Mouse (Mus musculus) intestine, postnatal 0 days (tissue): ENCODE measurements at regions not wholly inside any gene's neighbourhood (a gene's known extent, or its start where the extent isn't known, plus 50 kb on each side); places are given as distances from the start of the nearest gene placed in this dataset.
A peak's percentile ranks its signal among the peaks of the same experiment; 100 is the strongest.

Experiments used
- ATAC-seq: fragments of 200-750 bp; cut with Nextera tagmentation; 2 replicates; pipeline ENCODE4 v1.8.0; 2017; ENCODE audit warnings: mild to moderate bottlenecking, moderate TSS enrichment, moderate library complexity
- H3K27ac ChIP-seq: fragments of 300-500 bp; sonication (generic); 2 replicates; pipeline ENCODE4 v1.5.1; 2014; ENCODE audit warnings: mild to moderate bottlenecking, low read depth, low read length, moderate library complexity
- H3K27me3 ChIP-seq: fragments of 300-500 bp; sonication (generic); replicated peaks from 2 replicates; pipeline ENCODE4 v1.6.1; 2014; ENCODE audit warnings: low read length, mixed read lengths; ENCODE audit not compliant: control insufficient read depth, insufficient read depth
- H3K36me3 ChIP-seq: fragments of 300-500 bp; sonication (generic); 2 replicates; pipeline ENCODE4 v1.6.1; 2014; ENCODE audit warnings: mild to moderate bottlenecking, moderate library complexity; ENCODE audit not compliant: control insufficient read depth, insufficient read depth
- H3K4me1 ChIP-seq: fragments of 300-500 bp; sonication (generic); replicated peaks from 2 replicates; pipeline ENCODE4 v1.6.1; 2014; ENCODE audit warnings: antibody characterized with exemption, low read length, mixed read lengths; ENCODE audit not compliant: control insufficient read depth, insufficient read depth
- H3K4me2 ChIP-seq: fragments of 300-500 bp; sonication (generic); replicated peaks from 2 replicates; pipeline ENCODE4 v1.6.1; 2014; ENCODE audit warnings: low read depth, mild to moderate bottlenecking, moderate library complexity
- H3K4me3 ChIP-seq: fragments of 300-500 bp; sonication (generic); 2 replicates; pipeline ENCODE4 v1.5.1; 2014; ENCODE audit warnings: low read depth, low read length
- H3K9ac ChIP-seq: fragments of 300-500 bp; sonication (generic); 2 replicates; pipeline ENCODE4 v1.6.1; 2014; ENCODE audit warnings: mild to moderate bottlenecking, low read depth, low read length
- H3K9me3 ChIP-seq: fragments of 300-500 bp; sonication (generic); 2 replicates; pipeline ENCODE4 v1.6.1; 2016; ENCODE audit warnings: mixed run types; ENCODE audit not compliant: control insufficient read depth
- CTCF ChIP-seq: sonication (generic); IDR thresholded peaks from 2 replicates; pipeline ENCODE4 v1.5.1; 2016; ENCODE audit warnings: low read depth, mild to moderate bottlenecking, control low read depth, antibody characterized with exemption, moderate library complexity
- WGBS: fragments of 180-500 bp; shearing (Covaris S2); extraction: QIAGEN DNeasy Blood & Tissue Kit; methylation state at CpG from one replicate; pipeline ENCODE4 v1.1.7; 2014; 5-methylcytosine and 5-hydroxymethylcytosine counted together

DNA sequence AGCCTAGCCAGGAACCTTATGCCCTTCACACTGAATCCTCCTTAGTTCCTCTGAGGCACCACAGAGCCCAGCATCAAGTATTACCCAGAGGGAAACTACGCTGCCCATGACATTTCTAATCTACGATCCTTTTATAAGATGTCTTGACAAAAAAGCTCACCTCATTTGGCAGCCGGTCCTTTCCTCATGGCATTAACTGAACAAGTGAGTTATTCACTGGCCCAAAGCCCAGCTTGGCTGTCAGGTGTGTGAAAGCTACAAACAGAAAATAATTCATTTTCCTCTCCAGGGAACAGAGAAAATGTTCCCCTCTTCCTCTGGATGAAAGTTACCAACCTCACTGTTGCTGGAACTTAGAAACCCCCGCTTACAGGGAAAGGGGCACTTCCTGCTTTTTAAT lies 135.7 kb upstream of the Npy start:
- WGBS = 78% methylated on average over 4 of the region's 4 CpGs
- H3K4me2 ChIP-seq = no peak overlapping the region
- TF ChIP-seq CTCF = no peak

DNA sequence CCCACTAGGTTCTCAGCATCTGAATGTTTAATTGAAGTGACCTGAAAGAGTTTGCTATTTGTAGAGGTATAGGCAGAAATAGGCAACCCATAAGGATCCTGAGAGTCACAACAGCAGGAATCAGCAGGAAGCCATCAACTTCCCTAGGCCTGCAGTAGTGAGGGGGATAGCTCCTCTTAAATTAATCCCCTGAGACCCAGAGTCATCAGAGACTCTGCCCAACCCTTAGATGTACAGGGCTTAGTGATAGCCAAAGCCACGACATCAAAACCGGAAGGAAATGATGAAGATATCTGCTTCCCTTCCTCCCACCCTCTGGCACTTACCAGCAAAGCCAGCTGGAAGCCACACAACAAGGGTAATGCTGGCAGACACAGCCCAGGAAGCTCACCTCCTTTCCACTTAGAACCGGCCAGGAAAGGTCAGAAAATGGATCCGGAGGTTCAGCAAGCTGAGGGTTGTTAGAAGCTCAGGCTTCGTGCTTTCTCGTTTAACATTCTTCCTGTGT lies 130.4 kb upstream of the Npy start:
- Histone ChIP-seq H3K4me3 (no peak overlapping the region), H3K9ac (no peak overlapping the region), H3K4me2 (no peak overlapping the region), H3K36me3 (no peaks in the 10 kb centered on the region), H3K4me1 (no peaks in the 10 kb centered on the region), H3K27me3 (no peaks in the 10 kb centered on the region), H3K27ac (no peak overlapping the region), H3K9me3 (no peaks in the 10 kb centered on the region)
- TF ChIP-seq CTCF = no peak
- ATAC-seq = no peak
- 41% methylated on average over 6 of the region's 6 CpGs for WGBS

More for the DNA sequence above, 135.7 kb upstream of the Npy start:
- no peaks in the 10 kb centered on the region for H3K9me3 ChIP-seq
- H3K4me1 ChIP-seq = no peaks in the 10 kb centered on the region
- no peak overlapping the region for H3K4me3 ChIP-seq
- no peaks in the 10 kb centered on the region for H3K36me3 ChIP-seq
- no peak overlapping the region for H3K27ac ChIP-seq
- H3K9ac ChIP-seq = no peak overlapping the region
- H3K27me3 ChIP-seq = no peaks in the 10 kb centered on the region
- no peak for ATAC-seq

DNA sequence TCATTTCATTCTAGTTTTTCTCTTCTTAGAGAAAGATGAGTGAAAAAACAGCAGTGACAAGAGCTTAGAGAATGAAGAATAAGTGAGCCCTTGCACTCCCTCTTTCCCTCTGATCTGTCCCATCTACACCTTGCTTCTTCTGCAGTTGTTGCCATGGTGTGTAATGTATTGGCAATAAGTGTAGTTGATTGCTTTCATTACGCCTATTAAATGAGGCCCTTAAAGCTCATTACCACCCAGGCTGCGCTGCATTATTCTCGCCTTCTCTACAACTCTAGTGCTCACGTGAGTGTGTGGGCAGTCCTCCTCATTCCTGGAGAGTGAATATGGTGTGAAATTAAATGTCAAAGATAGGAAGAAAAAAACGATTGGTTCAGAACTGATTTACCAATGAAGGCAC lies 127.7 kb upstream of the Npy start:
- Histone ChIP-seq H3K9ac (no peak overlapping the region), H3K4me2 (no peak overlapping the region), H3K36me3 (no peaks in the 10 kb centered on the region), H3K9me3 (no peaks in the 10 kb centered on the region), H3K4me3 (no peak overlapping the region), H3K27ac (no peak overlapping the region), H3K27me3 (no peaks in the 10 kb centered on the region), H3K4me1 (no peaks in the 10 kb centered on the region)
- no peak for TF ChIP-seq CTCF
- ATAC-seq = no peak
- WGBS = 70% methylated on average over 5 of the region's 5 CpGs

DNA sequence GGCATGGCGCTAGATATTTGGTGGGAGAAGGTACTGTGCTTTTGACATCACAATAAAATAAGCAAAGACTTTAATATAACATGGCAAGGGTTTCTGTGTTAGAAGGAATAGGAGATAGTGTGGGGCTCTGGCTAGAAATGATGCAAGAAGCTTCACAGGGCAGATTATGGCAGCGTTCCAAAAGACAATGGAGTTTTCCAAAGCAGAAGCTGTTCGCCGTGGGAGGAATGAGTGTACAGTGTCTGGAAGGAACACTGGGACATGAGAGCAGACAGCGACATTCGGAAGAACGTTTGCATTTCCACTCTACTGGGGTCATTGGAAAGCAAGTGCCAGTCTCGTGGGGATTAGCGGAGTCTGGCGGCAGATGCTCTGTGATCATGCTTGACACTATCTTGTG lies 125.5 kb upstream of the Npy start:
- no peak overlapping the region for H3K4me3 ChIP-seq
- no peak overlapping the region for H3K4me2 ChIP-seq
- no peak for TF ChIP-seq CTCF
- WGBS = 82% methylated on average over 10 of the region's 10 CpGs
- no peaks in the 10 kb centered on the region for H3K36me3 ChIP-seq
- no peak for ATAC-seq
- H3K27ac ChIP-seq = no peak overlapping the region
- no peaks in the 10 kb centered on the region for H3K27me3 ChIP-seq
- no peak overlapping the region for H3K9ac ChIP-seq
- no peaks in the 10 kb centered on the region for H3K4me1 ChIP-seq
- no peaks in the 10 kb centered on the region for H3K9me3 ChIP-seq

DNA sequence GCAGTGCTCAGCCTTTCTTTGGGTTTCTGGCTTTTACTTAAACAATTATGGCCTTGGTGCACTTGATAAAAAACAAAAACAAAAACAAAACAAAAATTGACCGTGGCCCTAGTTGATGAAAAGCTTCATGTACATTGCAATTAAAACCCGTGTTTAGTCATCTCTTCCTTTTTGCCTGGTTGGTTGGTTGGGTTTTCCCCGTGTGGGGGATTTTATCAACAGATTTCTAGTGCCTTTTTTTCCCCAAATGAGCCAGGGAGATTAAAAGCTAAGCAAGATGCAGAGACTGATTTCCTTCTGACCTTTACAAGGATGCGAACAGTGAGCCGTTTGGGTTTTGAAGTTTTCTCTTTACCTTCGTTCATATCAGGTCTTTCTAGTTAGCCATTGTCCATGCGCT lies 121.1 kb upstream of the Npy start:
- Histone ChIP-seq H3K27ac (no peak overlapping the region), H3K9me3 (no peaks in the 10 kb centered on the region)

DNA sequence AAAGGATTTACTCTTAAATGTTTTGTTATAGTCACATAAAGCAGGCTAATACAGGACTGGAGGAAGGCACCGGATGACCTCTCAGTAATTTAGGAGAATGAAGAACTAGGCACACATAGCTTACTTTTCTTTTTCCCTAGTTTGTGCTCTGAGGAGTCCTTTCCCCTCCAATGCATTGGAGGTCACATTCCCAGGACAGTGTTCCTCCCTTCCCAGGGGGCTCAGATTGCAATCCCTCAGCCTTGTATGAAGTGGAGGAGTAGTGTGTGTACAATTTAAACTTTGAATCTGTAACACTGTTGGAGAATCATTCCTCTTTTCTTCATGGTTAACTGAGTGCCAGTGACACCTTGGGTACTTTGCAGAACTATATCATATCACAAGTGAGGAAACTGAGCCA lies 109.5 kb upstream of the Npy start:
- Histone ChIP-seq H3K36me3 (no peaks in the 10 kb centered on the region), H3K27ac (no peak overlapping the region), H3K4me3 (no peak overlapping the region), H3K9ac (no peak overlapping the region), H3K9me3 (no peaks in the 10 kb centered on the region), H3K4me2 (no peak overlapping the region), H3K27me3 (no peaks in the 10 kb centered on the region), H3K4me1 (no peaks in the 10 kb centered on the region)
- ATAC-seq = no peak
- TF ChIP-seq CTCF = no peak
- WGBS = 94% methylated on average over 1 of the region's 1 CpGs

More for the DNA sequence above, 121.1 kb upstream of the Npy start:
- no peak for TF ChIP-seq CTCF
- Histone ChIP-seq H3K4me2 (no peak overlapping the region), H3K9ac (no peak overlapping the region), H3K27me3 (no peaks in the 10 kb centered on the region), H3K4me1 (no peaks in the 10 kb centered on the region), H3K36me3 (no peaks in the 10 kb centered on the region), H3K4me3 (no peak overlapping the region)
- no peak for ATAC-seq
- WGBS = 85% methylated on average over 7 of the region's 7 CpGs

DNA sequence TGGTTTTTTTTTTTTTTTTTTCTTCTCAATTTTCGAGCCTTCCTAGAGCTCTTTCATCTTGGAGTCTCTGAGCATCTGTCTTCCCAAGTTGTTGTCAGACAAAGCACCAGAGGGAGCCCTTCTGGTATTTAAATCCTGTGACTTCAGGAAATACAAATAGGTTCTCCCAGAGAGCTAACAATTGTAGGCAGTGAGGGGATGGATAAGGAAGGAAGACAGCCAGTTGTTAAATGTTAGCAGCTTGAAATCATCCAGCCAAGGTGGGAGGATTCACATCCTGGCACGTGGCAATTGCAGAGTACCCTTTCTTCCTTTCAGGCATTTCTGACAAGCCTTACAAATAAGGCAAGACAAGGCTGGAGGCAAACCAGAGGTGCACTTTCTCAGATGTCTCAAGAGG lies 106.0 kb upstream of the Npy start:
- peak; percentile 47 for TF ChIP-seq CTCF
- H3K27ac ChIP-seq = no peak overlapping the region
- no peak for ATAC-seq
- no peak overlapping the region for H3K4me2 ChIP-seq
- 4% methylated on average over 2 of the region's 2 CpGs for whole genome bisulfite sequencing
- no peaks in the 10 kb centered on the region for H3K9me3 ChIP-seq
- no peaks in the 10 kb centered on the region for H3K36me3 ChIP-seq
- H3K9ac ChIP-seq = no peak overlapping the region
- no peak overlapping the region for H3K4me3 ChIP-seq
- H3K4me1 ChIP-seq = no peaks in the 10 kb centered on the region
- no peaks in the 10 kb centered on the region for H3K27me3 ChIP-seq
